Mouse (Mus musculus): ENCODE results near the gene Iqcf3.

GRCm38 (mm10) chr9:106519909-106520308 lies 41.5 kb downstream of the Iqcf3 start:
- no peak for TF ChIP-seq POLR2A (IDR thresholded peaks at IDR 0.05; ENCODE audit: low read depth, low read length)
- no peak for TF ChIP-seq CTCF (IDR thresholded peaks at IDR 0.05; ENCODE audit: borderline replicate concordance, insufficient read depth, low read length)

All from embryonic fibroblast, embryonic 13.5 days (primary cell).